Mouse (Mus musculus): ENCODE measurements around the gene Satb2. TPM values are rescaled to one million over a fixed set of nuclear protein-coding genes. Genes with fewer than 3 reads are reported as not detected.
"Not testable (repeated sequence)": the region's sequence is repeated elsewhere in the genome, so short reads cannot be mapped to it uniquely, and the experiment has no call there.

Gene Satb2
- polyA plus RNA-seq, 1 experiment from 2014 or later, result 1.6 TPM

- no peak overlapping the region for H3K27ac ChIP-seq (ENCODE audit: low read length)
- no peak overlapping the region for H3K4me2 ChIP-seq (ENCODE audit: low read length)
- no peaks in the 10 kb centered on the region for H3K36me3 ChIP-seq (ENCODE audit: control insufficient read depth, insufficient read depth, low read length)
- H3K4me3 ChIP-seq (ENCODE audit: low read depth, low read length), result no peak overlapping the region
- H3K27me3 ChIP-seq (ENCODE audit: control insufficient read depth, insufficient read depth, low read depth, low read length), result no peaks in the 10 kb centered on the region
- H3K4me1 ChIP-seq (ENCODE audit: control insufficient read depth, insufficient read depth, low read length), result no peaks in the 10 kb centered on the region
- H3K9ac ChIP-seq (ENCODE audit: low read depth, low read length), result no peak overlapping the region
- ATAC-seq, result no peak
- 98% methylated on average over 3 of the region's 3 CpGs for WGBS
- H3K9me3 ChIP-seq (replicated peaks; ENCODE audit: control insufficient read depth, low read length, poor library complexity, severe bottlenecking), result no peaks in the 10 kb centered on the region
Measured at GRCm38 (mm10) chr1:56811486-56811885, 167.0 kb downstream of the Satb2 start.

- H3K9me3 ChIP-seq (replicated peaks; ENCODE audit: control insufficient read depth, low read length, poor library complexity, severe bottlenecking), result no peaks in the 10 kb centered on the region
- no peak for ATAC-seq
- H3K4me3 ChIP-seq (ENCODE audit: low read depth, low read length), result no peak overlapping the region
- no peak overlapping the region for H3K4me2 ChIP-seq (ENCODE audit: low read length)
- no peaks in the 10 kb centered on the region for H3K27me3 ChIP-seq (ENCODE audit: control insufficient read depth, insufficient read depth, low read depth, low read length)
- 79% methylated on average over 5 of the region's 5 CpGs for WGBS
- H3K27ac ChIP-seq (ENCODE audit: low read length), result no peak overlapping the region
- no peaks in the 10 kb centered on the region for H3K4me1 ChIP-seq (ENCODE audit: control insufficient read depth, insufficient read depth, low read length)
- no peaks in the 10 kb centered on the region for H3K36me3 ChIP-seq (ENCODE audit: control insufficient read depth, insufficient read depth, low read length)
- no peak overlapping the region for H3K9ac ChIP-seq (ENCODE audit: low read depth, low read length)
Measured at GRCm38 (mm10) chr1:56806006-56806405, 172.4 kb downstream of the Satb2 start.

DNA sequence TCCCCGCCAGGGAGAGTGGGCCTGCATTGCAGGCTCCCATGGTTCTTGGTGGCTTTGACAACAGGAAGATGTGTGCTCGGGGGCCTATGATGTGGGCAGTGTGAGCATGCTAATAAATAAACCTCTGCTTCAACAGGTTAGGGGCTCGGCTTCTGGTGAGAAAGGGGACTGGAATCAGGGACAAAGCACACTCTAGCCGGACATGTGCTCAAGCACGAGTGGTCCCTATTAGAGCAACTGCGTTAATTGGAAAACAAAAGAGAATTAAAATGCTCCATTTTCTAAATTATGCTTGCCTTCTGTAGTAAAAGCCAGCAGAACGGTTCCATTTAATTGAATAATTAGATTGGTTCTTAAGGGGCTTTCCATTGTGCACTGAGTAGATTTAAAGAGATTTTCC lies 177.8 kb downstream of the Satb2 start:
- no peaks in the 10 kb centered on the region for H3K36me3 ChIP-seq (ENCODE audit: control insufficient read depth, insufficient read depth, low read length)
- no peaks in the 10 kb centered on the region for H3K27me3 ChIP-seq (ENCODE audit: control insufficient read depth, insufficient read depth, low read depth, low read length)
- no peak overlapping the region for H3K27ac ChIP-seq (ENCODE audit: low read length)
- no peak overlapping the region for H3K9ac ChIP-seq (ENCODE audit: low read depth, low read length)
- H3K4me3 ChIP-seq (ENCODE audit: low read depth, low read length), result no peak overlapping the region
- H3K4me1 ChIP-seq (ENCODE audit: control insufficient read depth, insufficient read depth, low read length), result no peaks in the 10 kb centered on the region
- 59% methylated on average over 7 of the region's 7 CpGs for WGBS
- no peaks in the 10 kb centered on the region for H3K9me3 ChIP-seq (replicated peaks; ENCODE audit: control insufficient read depth, low read length, poor library complexity, severe bottlenecking)
- H3K4me2 ChIP-seq (ENCODE audit: low read length), result no peak overlapping the region
- no peak for ATAC-seq

- no peak overlapping the region for H3K4me3 ChIP-seq (ENCODE audit: low read depth, low read length)
- no peaks in the 10 kb centered on the region for H3K27me3 ChIP-seq (ENCODE audit: control insufficient read depth, insufficient read depth, low read depth, low read length)
- ATAC-seq, result no peak
- H3K27ac ChIP-seq (ENCODE audit: low read length), result no peak overlapping the region
- H3K9ac ChIP-seq (ENCODE audit: low read depth, low read length), result no peak overlapping the region
- WGBS, result 85% methylated on average over 19 of the region's 19 CpGs
- H3K9me3 ChIP-seq (replicated peaks; ENCODE audit: control insufficient read depth, low read length, poor library complexity, severe bottlenecking), result no peaks in the 10 kb centered on the region
- no peaks in the 10 kb centered on the region for H3K36me3 ChIP-seq (ENCODE audit: control insufficient read depth, insufficient read depth, low read length)
- H3K4me2 ChIP-seq (ENCODE audit: low read length), result no peak overlapping the region
- no peaks in the 10 kb centered on the region for H3K4me1 ChIP-seq (ENCODE audit: control insufficient read depth, insufficient read depth, low read length)
Measured at GRCm38 (mm10) chr1:56795016-56795608, 183.3 kb downstream of the Satb2 start.

- ATAC-seq, result no peak
- no peaks in the 10 kb centered on the region for H3K4me1 ChIP-seq (ENCODE audit: control insufficient read depth, insufficient read depth, low read length)
- H3K4me2 ChIP-seq (ENCODE audit: low read length), result no peak overlapping the region
- H3K9ac ChIP-seq (ENCODE audit: low read depth, low read length), result no peak overlapping the region
- H3K36me3 ChIP-seq (ENCODE audit: control insufficient read depth, insufficient read depth, low read length), result no peaks in the 10 kb centered on the region
- H3K27ac ChIP-seq (ENCODE audit: low read length), result no peak overlapping the region
- H3K27me3 ChIP-seq (ENCODE audit: control insufficient read depth, insufficient read depth, low read depth, low read length), result no peaks in the 10 kb centered on the region
- H3K4me3 ChIP-seq (ENCODE audit: low read depth, low read length), result no peak overlapping the region
- 100% methylated on average over 2 of the region's 2 CpGs for WGBS
- H3K9me3 ChIP-seq (replicated peaks; ENCODE audit: control insufficient read depth, low read length, poor library complexity, severe bottlenecking), result no peaks in the 10 kb centered on the region
Measured at GRCm38 (mm10) chr1:56789641-56790040, 188.8 kb downstream of the Satb2 start.

GRCm38 (mm10) chr1:56782139-56782538 lies 196.3 kb downstream of the Satb2 start:
- not testable (repeated sequence) for H3K4me1 ChIP-seq (ENCODE audit: control insufficient read depth, insufficient read depth, low read length); H3K36me3 ChIP-seq (ENCODE audit: control insufficient read depth, insufficient read depth, low read length); H3K4me2 ChIP-seq (ENCODE audit: low read length); H3K4me3 ChIP-seq (ENCODE audit: low read depth, low read length); H3K9ac ChIP-seq (ENCODE audit: low read depth, low read length); ATAC-seq; H3K27ac ChIP-seq (ENCODE audit: low read length); H3K9me3 ChIP-seq (replicated peaks; ENCODE audit: control insufficient read depth, low read length, poor library complexity, severe bottlenecking); H3K27me3 ChIP-seq (ENCODE audit: control insufficient read depth, insufficient read depth, low read depth, low read length)
- WGBS, result 94% methylated on average over 13 of the region's 13 CpGs

DNA sequence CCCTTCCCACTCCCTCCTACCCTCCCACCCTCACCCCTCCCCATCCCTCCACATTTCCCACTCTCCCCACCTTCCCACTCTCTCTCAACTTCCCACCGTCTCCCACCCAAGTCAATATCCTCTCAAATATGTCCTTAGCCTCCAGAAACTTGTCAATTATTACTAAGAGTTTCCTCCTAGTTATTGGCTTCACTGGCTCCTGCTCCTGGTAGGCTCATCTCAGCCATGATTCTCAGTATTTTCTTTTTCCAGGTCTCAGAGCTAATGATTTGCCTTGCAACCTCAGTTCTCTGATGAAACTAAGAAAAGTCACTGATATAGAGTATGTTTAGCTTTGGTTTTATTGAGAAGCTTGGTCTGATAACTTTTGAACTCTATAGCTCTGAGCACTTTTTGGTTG lies 214.2 kb downstream of the Satb2 start:
- ATAC-seq, result no peak
- no peaks in the 10 kb centered on the region for H3K9me3 ChIP-seq (replicated peaks; ENCODE audit: control insufficient read depth, low read length, poor library complexity, severe bottlenecking)
- WGBS, result 100% methylated on average over 1 of the region's 1 CpGs

DNA sequence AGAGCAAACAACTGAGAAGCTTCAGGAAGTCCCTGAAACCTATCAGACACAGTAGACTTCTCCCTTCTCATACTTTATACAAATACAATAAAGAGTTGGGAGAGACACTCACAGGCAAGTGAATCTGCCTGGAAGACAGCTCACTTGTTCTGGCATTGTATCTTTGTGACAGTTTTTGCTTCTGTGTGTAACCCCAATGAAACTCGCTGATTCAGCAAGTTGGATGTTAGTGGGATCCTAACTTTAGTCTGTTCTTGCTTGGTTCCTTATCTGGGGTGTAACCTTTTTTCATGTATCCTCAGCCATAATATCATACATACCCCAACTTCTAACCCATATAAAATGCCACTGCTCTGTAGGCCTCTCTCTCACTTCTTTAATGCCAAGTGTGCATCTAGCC lies 216.9 kb downstream of the Satb2 start:
- ATAC-seq, result no peak
- Histone ChIP-seq H3K4me1 (ENCODE audit: control insufficient read depth, insufficient read depth, low read length) (no peaks in the 10 kb centered on the region), H3K4me3 (ENCODE audit: low read depth, low read length) (no peak overlapping the region), H3K27me3 (ENCODE audit: control insufficient read depth, insufficient read depth, low read depth, low read length) (no peaks in the 10 kb centered on the region), H3K36me3 (ENCODE audit: control insufficient read depth, insufficient read depth, low read length) (no peaks in the 10 kb centered on the region), H3K9ac (ENCODE audit: low read depth, low read length) (no peak overlapping the region), H3K9me3 (replicated peaks; ENCODE audit: control insufficient read depth, low read length, poor library complexity, severe bottlenecking) (no peaks in the 10 kb centered on the region), H3K4me2 (ENCODE audit: low read length) (no peak overlapping the region), H3K27ac (ENCODE audit: low read length) (no peak overlapping the region)
- WGBS, result 94% methylated on average over 1 of the region's 1 CpGs

More for the DNA sequence above, 214.2 kb downstream of the Satb2 start:
- Histone ChIP-seq H3K9ac (ENCODE audit: low read depth, low read length) (no peak overlapping the region), H3K4me3 (ENCODE audit: low read depth, low read length) (no peak overlapping the region), H3K4me1 (ENCODE audit: control insufficient read depth, insufficient read depth, low read length) (no peaks in the 10 kb centered on the region), H3K36me3 (ENCODE audit: control insufficient read depth, insufficient read depth, low read length) (no peaks in the 10 kb centered on the region), H3K4me2 (ENCODE audit: low read length) (no peak overlapping the region), H3K27me3 (ENCODE audit: control insufficient read depth, insufficient read depth, low read depth, low read length) (no peaks in the 10 kb centered on the region), H3K27ac (ENCODE audit: low read length) (no peak overlapping the region)

GRCm38 (mm10) chr1:56753283-56753682 lies 225.2 kb downstream of the Satb2 start:
- H3K4me1 ChIP-seq (ENCODE audit: control insufficient read depth, insufficient read depth, low read length), result no peaks in the 10 kb centered on the region
- H3K27ac ChIP-seq (ENCODE audit: low read length), result no peak overlapping the region
- no peaks in the 10 kb centered on the region for H3K9me3 ChIP-seq (replicated peaks; ENCODE audit: control insufficient read depth, low read length, poor library complexity, severe bottlenecking)
- ATAC-seq, result no peak
- no peaks in the 10 kb centered on the region for H3K36me3 ChIP-seq (ENCODE audit: control insufficient read depth, insufficient read depth, low read length)
- H3K9ac ChIP-seq (ENCODE audit: low read depth, low read length), result no peak overlapping the region
- 47% methylated on average over 1 of the region's 1 CpGs for WGBS
- no peak overlapping the region for H3K4me2 ChIP-seq (ENCODE audit: low read length)
- no peaks in the 10 kb centered on the region for H3K27me3 ChIP-seq (ENCODE audit: control insufficient read depth, insufficient read depth, low read depth, low read length)
- no peak overlapping the region for H3K4me3 ChIP-seq (ENCODE audit: low read depth, low read length)
